Mouse (Mus musculus) myocyte (in vitro differentiated cells): ENCODE measurements at regions not wholly inside any gene's neighbourhood (a gene's known extent, or its start where the extent isn't known, plus 50 kb on each side); places are given as distances from the start of the nearest gene placed in this dataset.

ENCODE experiments used
- MAX ChIP-seq: IDR thresholded peaks from one replicate; pipeline ENCODE4 v1.6.1; 2011; ENCODE audit warnings: low read depth, mild to moderate bottlenecking, control low read depth
- POLR2A ChIP-seq: IDR thresholded peaks from one replicate; pipeline ENCODE4 v1.6.1; 2011; ENCODE audit warnings: low read depth, mild to moderate bottlenecking, control low read depth, moderate library complexity; ENCODE audit not compliant: insufficient read length
- POLR2AphosphoS2 ChIP-seq: IDR thresholded peaks from one replicate; pipeline ENCODE4 v1.6.1; 2011; ENCODE audit warnings: low read depth, control low read depth; ENCODE audit not compliant: insufficient read length
- TCF12 ChIP-seq: IDR thresholded peaks from one replicate; pipeline ENCODE4 v1.6.1; 2011; ENCODE audit warnings: mild to moderate bottlenecking, control low read depth; ENCODE audit not compliant: poor library complexity, insufficient read depth, severe bottlenecking
- USF1 ChIP-seq: IDR thresholded peaks from one replicate; pipeline ENCODE4 v1.6.1; 2011; ENCODE audit warnings: low read depth, mild to moderate bottlenecking, control low read depth, moderate library complexity

- TF ChIP-seq POLR2A (no peak), POLR2AphosphoS2 (no peak), USF1 (no peak), TCF12 (no peak), MAX (no peak)
These were observed 595.1 kb downstream of the Lrriq3 start for GRCm38 (mm10) chr3:155688358-155688757.
